Mouse (Mus musculus) testis, adult 2 months (tissue): ENCODE measurements around the gene Uqcc1. TPM values are rescaled to one million over a fixed set of nuclear protein-coding genes. Genes with fewer than 3 reads are reported as not detected.
A peak's percentile ranks its signal among the peaks of the same experiment; 100 is the strongest.

Source experiments
- H3K27ac ChIP-seq: fragments of 200-500 bp; 2 replicates; pipeline ENCODE4 v1.5.1; 2012; ENCODE audit warnings: low read depth, low read length; ENCODE audit not compliant: control insufficient read depth, insufficient read depth
- H3K27me3 ChIP-seq: fragments of 200-500 bp; 2 replicates; pipeline ENCODE4 v1.6.1; 2012; ENCODE audit warnings: mild to moderate bottlenecking, low read length, moderate library complexity; ENCODE audit not compliant: control insufficient read depth, insufficient read depth
- H3K36me3 ChIP-seq: fragments of 200-500 bp; 2 replicates; pipeline ENCODE4 v1.6.1; 2012; ENCODE audit warnings: mild to moderate bottlenecking, low read length; ENCODE audit not compliant: control insufficient read depth, insufficient read depth
- H3K4me1 ChIP-seq: fragments of 200-500 bp; 2 replicates; pipeline ENCODE4 v1.6.1; 2012; ENCODE audit warnings: low read length; ENCODE audit not compliant: control insufficient read depth, insufficient read depth
- H3K4me3 ChIP-seq: fragments of 200-500 bp; 2 replicates; pipeline ENCODE4 v1.5.1; 2012; ENCODE audit warnings: low read depth, mild to moderate bottlenecking, low read length, moderate library complexity, mixed read lengths; ENCODE audit not compliant: control insufficient read depth
- CTCF ChIP-seq: fragments of 200-500 bp; IDR thresholded peaks from 2 replicates; pipeline ENCODE4 v1.5.1; 2012; ENCODE audit warnings: low read depth, mild to moderate bottlenecking, inconsistent platforms, low read length, moderate library complexity; ENCODE audit not compliant: control insufficient read depth, insufficient read depth, insufficient replicate concordance
- POLR2A ChIP-seq: fragments of 200-500 bp; IDR thresholded peaks from 2 replicates; pipeline ENCODE4 v1.6.1; 2012; ENCODE audit warnings: low read depth, mild to moderate bottlenecking, inconsistent platforms, low read length, moderate library complexity; ENCODE audit not compliant: control insufficient read depth
- polyA plus RNA-seq: library from polyadenylated mRNA; depleted of rRNA; stranded (reverse); fragments of >200 nt; gene quantifications from 2 replicates; pipeline ENCODE4 v1.2.3, GENCODE M21; 2012

Uqcc1 gene
- polyA plus RNA-seq, 1 experiment: 48.6 TPM

GRCm38 (mm10) chr2:155956134-155957059, 26.3 kb upstream of the Uqcc1 start, which contains the start of gene Cep250:
TSS of gene Cep250 (plus strand) at chr2:155956458.
- peak within 1 kb of the TSS; percentile 92 for H3K4me3 ChIP-seq
- H3K4me1 ChIP-seq: no peaks in the 10 kb centered on the region; the same call in 1 of the 2 replicates
- H3K27ac ChIP-seq: peak within 1 kb of the TSS; percentile 98
- no peaks in the 10 kb centered on the region for H3K36me3 ChIP-seq
- no peaks in the 10 kb centered on the region for H3K27me3 ChIP-seq
- TF ChIP-seq POLR2A (peak; percentile 47), CTCF (no peak)

- no peak for TF ChIP-seq POLR2A
- TF ChIP-seq CTCF: no peak
- no peak overlapping the region for H3K27ac ChIP-seq
- no peaks in the 10 kb centered on the region for H3K36me3 ChIP-seq
- no peaks in the 10 kb centered on the region; the same call in 1 of the 2 replicates for H3K4me1 ChIP-seq
- no peaks in the 10 kb centered on the region for H3K27me3 ChIP-seq
- H3K4me3 ChIP-seq: no peak overlapping the region
These were observed 21.9 kb upstream of the Uqcc1 start for GRCm38 (mm10) chr2:155952006-155952405.

GRCm38 (mm10) chr2:155949362-155949761, 19.3 kb upstream of the Uqcc1 start:
- TF ChIP-seq POLR2A: no peak
- no peak for TF ChIP-seq CTCF
- Histone ChIP-seq H3K27me3 (no peaks in the 10 kb centered on the region), H3K27ac (no peak overlapping the region), H3K36me3 (no peaks in the 10 kb centered on the region), H3K4me3 (no peak overlapping the region), H3K4me1 (peaks cover 1% of the 10 kb centered on the region; the same call in 1 of the 2 replicates)

- Histone ChIP-seq H3K4me1 (peaks cover 2% of the 10 kb centered on the region), H3K4me3 (no peak overlapping the region), H3K27ac (no peak overlapping the region), H3K27me3 (no peaks in the 10 kb centered on the region), H3K36me3 (no peaks in the 10 kb centered on the region)
- no peak for TF ChIP-seq CTCF
- TF ChIP-seq POLR2A: no peak
These were observed 17.4 kb upstream of the Uqcc1 start for GRCm38 (mm10) chr2:155947390-155948002.

GRCm38 (mm10) chr2:155946499-155946898, 16.4 kb upstream of the Uqcc1 start:
- H3K4me1 ChIP-seq: peaks cover 11% of the 10 kb centered on the region
- H3K4me3 ChIP-seq: no peak overlapping the region
- H3K27ac ChIP-seq: no peak overlapping the region
- H3K36me3 ChIP-seq: no peaks in the 10 kb centered on the region
- H3K27me3 ChIP-seq: no peaks in the 10 kb centered on the region
- no peak for TF ChIP-seq CTCF
- TF ChIP-seq POLR2A: no peak

- TF ChIP-seq POLR2A: no peak
- TF ChIP-seq CTCF: peak; percentile 59; the same call in 1 of the 2 replicates
- Histone ChIP-seq H3K4me1 (peaks cover 15% of the 10 kb centered on the region), H3K36me3 (no peaks in the 10 kb centered on the region), H3K27ac (no peak overlapping the region), H3K4me3 (no peak overlapping the region), H3K27me3 (no peaks in the 10 kb centered on the region)
These were observed 16.0 kb upstream of the Uqcc1 start for GRCm38 (mm10) chr2:155946069-155946468.

GRCm38 (mm10) chr2:155945580-155945979, 15.5 kb upstream of the Uqcc1 start:
- H3K4me1 ChIP-seq: peaks cover 15% of the 10 kb centered on the region
- no peak for TF ChIP-seq POLR2A
- no peak for TF ChIP-seq CTCF
- H3K27me3 ChIP-seq: no peaks in the 10 kb centered on the region
- H3K36me3 ChIP-seq: no peaks in the 10 kb centered on the region
- H3K27ac ChIP-seq: no peak overlapping the region
- no peak overlapping the region for H3K4me3 ChIP-seq
